Mouse (Mus musculus) small intestine, adult 2 months (tissue): ENCODE results near the gene Oasl1.

ENCODE experiments used
- CTCF ChIP-seq: fragments of 200-500 bp; IDR thresholded peaks from 2 replicates; pipeline ENCODE4 v1.5.1; 2012; ENCODE audit warnings: low read depth, mild to moderate bottlenecking, control low read depth, inconsistent platforms, low read length, moderate library complexity, mixed read lengths; ENCODE audit not compliant: insufficient replicate concordance, insufficient read length; ENCODE audit errors: extremely low read depth
- POLR2A ChIP-seq: fragments of 200-500 bp; IDR thresholded peaks from 2 replicates; pipeline ENCODE4 v1.6.1; 2012; ENCODE audit warnings: low read depth, mild to moderate bottlenecking, control low read depth, inconsistent platforms, low read length, moderate library complexity

- no peak for TF ChIP-seq CTCF
- no peak for TF ChIP-seq POLR2A
These were observed 28.3 kb downstream of the Oasl1 start for GRCm38 (mm10) chr5:114951279-114951880.
